Mouse (Mus musculus): Measurements from ENCODE around the gene Ano4.

DNA sequence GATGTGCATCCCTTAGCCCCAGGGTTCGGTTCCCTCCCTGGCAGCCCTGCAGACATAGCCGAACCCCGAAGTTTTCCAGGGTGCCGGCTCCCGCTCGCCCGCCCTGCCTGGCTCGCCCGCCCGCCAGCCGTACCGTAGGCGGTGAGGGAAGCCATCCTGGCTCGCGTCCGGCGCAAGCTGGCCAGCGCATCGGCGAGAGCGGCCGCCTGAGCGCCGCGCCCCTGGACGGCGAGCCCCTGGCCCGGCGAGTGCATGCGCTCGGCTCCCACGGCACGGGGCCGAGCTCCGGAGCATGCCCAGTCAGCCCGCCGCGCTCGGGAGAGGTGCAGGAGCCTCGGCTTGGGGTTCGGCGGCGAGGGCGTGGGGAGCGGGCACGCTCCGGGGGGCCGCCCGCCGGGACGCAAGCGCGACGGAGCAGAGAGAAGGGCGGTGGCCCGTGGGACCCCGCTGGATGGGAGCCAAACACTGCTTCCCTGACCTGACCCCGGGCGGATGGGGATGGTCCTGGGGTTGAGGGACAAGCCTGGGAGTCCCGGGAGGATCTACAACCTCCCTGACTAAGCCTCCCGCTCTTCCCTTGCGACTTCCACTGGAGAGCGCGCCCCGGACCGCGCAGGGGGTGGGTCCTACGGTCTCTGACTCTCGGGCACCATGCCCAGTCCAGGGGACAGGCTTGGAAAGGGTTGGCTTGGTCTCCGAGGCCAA, at the start of gene Ano4:
- TF ChIP-seq CTCF (IDR thresholded peaks at IDR 0.05; ENCODE audit: low read depth) (no peak), EP300 (optimal IDR thresholded peaks at IDR 0.05) (no peak)
